Mouse (Mus musculus) heart, embryonic 15.5 days (tissue): Measurements from ENCODE around the gene Lmntd1. TPM values are rescaled to one million over a fixed set of nuclear protein-coding genes. Genes with fewer than 3 reads are reported as not detected.

Experiments
- ATAC-seq: fragments of 200-750 bp; cut with Nextera tagmentation; replicated peaks from 2 replicates; pipeline ENCODE4 v1.8.0; 2017; ENCODE audit warnings: low read depth, moderate TSS enrichment; ENCODE audit not compliant: insufficient number of reproducible peaks, insufficient read depth, low FRiP score
- H3K27ac ChIP-seq: fragments of 300-500 bp; sonication (generic); 2 replicates; pipeline ENCODE4 v1.5.1; 2015; ENCODE audit warnings: mild to moderate bottlenecking, inconsistent platforms
- H3K27me3 ChIP-seq: fragments of 300-500 bp; sonication (generic); 2 replicates; pipeline ENCODE4 v1.6.1; 2015; ENCODE audit warnings: inconsistent platforms
- H3K36me3 ChIP-seq: fragments of 300-500 bp; sonication (generic); 2 replicates; pipeline ENCODE4 v1.6.1; 2015; ENCODE audit warnings: mild to moderate bottlenecking, inconsistent platforms
- H3K4me1 ChIP-seq: fragments of 300-500 bp; sonication (generic); replicated peaks from 2 replicates; pipeline ENCODE4 v1.6.1; 2015; ENCODE audit warnings: inconsistent platforms
- H3K4me2 ChIP-seq: fragments of 300-500 bp; sonication (generic); 2 replicates; pipeline ENCODE4 v1.6.1; 2015; ENCODE audit warnings: inconsistent platforms, mild to moderate bottlenecking, moderate library complexity
- H3K4me3 ChIP-seq: fragments of 300-500 bp; sonication (generic); 2 replicates; pipeline ENCODE4 v1.5.1; 2015; ENCODE audit warnings: mild to moderate bottlenecking, inconsistent platforms
- H3K9ac ChIP-seq: fragments of 300-500 bp; sonication (generic); 2 replicates; pipeline ENCODE4 v1.6.1; 2015; ENCODE audit warnings: mild to moderate bottlenecking, inconsistent platforms
- H3K9me3 ChIP-seq: fragments of 300-500 bp; sonication (generic); replicated peaks from 2 replicates; pipeline ENCODE4 v1.6.1; 2016; ENCODE audit warnings: inconsistent platforms
- WGBS: fragments of 180-500 bp; shearing (Covaris S2); methylation state at CpG from one replicate; pipeline ENCODE4 v1.1.7; 2015; ENCODE audit warnings: mixed read lengths; 5-methylcytosine and 5-hydroxymethylcytosine counted together
- polyA plus RNA-seq: library from polyadenylated mRNA; unstranded; fragments of >200 nt; fragmentation: Nextera tagmentation; extraction: Ambion mirVana; gene quantifications from 2 replicates; pipeline ENCODE4 v1.2.1, GENCODE M21; 2015

Gene Lmntd1
- polyA plus RNA-seq, result 12.5 and 13.1 TPM in 2 replicates

DNA sequence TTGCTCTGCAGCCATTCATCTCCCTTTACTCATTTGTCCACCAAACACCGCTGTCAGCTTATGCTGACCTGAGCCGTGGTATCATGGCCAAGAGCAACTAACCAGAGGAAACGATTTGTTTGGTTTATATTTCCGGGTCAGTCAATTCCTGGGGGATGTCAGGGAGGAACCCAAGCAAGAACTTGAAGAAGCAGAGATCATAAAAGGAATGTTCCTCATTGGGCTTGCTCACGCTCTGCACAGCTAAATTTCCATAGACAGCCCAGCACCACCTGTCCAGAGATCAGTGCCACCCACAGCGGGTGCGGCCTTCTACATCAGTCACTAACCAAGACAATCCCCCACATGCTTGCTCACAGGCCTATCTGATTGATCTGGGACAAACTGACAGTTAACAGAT is at the start of gene Lmntd1:
Gene Lmntd1 (minus strand): TSS at position 101 of the 400 bp plus-strand sequence.
- WGBS, result 76% methylated on average over 7 of the region's 7 CpGs
- H3K27ac ChIP-seq, result no peak within 1 kb of the TSS
- no peak within 1 kb of the TSS for H3K4me3 ChIP-seq
- H3K4me2 ChIP-seq, result no peak within 1 kb of the TSS
- no peak for ATAC-seq
- no peaks in the 10 kb centered on the region for H3K27me3 ChIP-seq
- no peak within 1 kb of the TSS for H3K9ac ChIP-seq
- no peaks in the 10 kb centered on the region for H3K9me3 ChIP-seq
- H3K4me1 ChIP-seq, result peaks cover 9% of the 10 kb centered on the region
- no peaks in the 10 kb centered on the region for H3K36me3 ChIP-seq

DNA sequence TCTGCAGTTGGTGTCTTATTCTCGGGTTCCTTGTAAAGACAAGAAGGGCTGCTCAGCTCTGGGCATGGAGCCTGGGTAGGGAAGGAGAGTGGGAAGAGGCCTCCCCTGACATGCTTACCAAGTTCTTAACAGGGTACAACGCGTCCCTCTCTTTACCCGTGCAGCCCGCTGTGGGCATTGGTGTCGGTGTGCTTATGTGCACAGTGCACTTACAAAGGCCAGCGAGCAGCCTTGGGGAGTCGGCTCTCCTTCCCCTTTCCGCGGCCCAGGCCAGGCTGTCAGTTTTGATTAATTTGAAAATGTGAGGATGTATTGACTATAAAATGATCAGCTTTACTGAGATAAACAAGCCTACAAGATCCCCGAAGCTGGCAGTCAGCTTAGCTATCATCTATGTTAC is 46.8 kb upstream of the Lmntd1 start:
- H3K9me3 ChIP-seq, result no peaks in the 10 kb centered on the region; the same call in 1 of the 2 replicates
- no peak overlapping the region for H3K4me2 ChIP-seq
- no peaks in the 10 kb centered on the region for H3K27me3 ChIP-seq
- H3K27ac ChIP-seq, result no peak overlapping the region
- 81% methylated on average over 11 of the region's 11 CpGs for WGBS
- ATAC-seq, result no peak
- no peak overlapping the region for H3K4me3 ChIP-seq
- H3K4me1 ChIP-seq, result no peaks in the 10 kb centered on the region
- no peaks in the 10 kb centered on the region for H3K36me3 ChIP-seq
- no peak overlapping the region for H3K9ac ChIP-seq

DNA sequence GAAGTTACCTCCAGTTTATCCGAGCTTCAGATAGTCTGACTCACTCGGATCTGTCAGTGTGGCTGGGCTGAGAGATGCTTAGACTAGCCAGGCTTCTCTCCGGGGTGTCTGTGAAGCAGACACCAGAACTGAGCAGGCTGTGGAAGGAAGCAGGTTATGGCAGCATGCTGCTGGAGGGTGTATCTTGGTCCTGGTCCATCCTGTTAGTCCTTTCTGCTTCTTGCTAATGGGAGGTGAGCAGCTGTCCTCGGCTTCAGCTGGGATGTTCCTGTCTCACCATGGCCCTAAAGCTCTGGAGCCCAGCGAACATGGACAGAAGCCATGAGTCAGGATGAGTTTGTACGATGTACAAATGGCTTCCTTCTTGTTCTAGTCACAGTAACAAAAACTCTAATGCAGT is 45.0 kb upstream of the Lmntd1 start:
- WGBS, result 56% methylated on average over 6 of the region's 6 CpGs
- no peak overlapping the region for H3K27ac ChIP-seq
- no peak overlapping the region for H3K4me3 ChIP-seq
- no peak overlapping the region for H3K4me2 ChIP-seq
- no peaks in the 10 kb centered on the region; the same call in 1 of the 2 replicates for H3K9me3 ChIP-seq
- no peaks in the 10 kb centered on the region for H3K4me1 ChIP-seq
- H3K36me3 ChIP-seq, result no peaks in the 10 kb centered on the region
- no peaks in the 10 kb centered on the region for H3K27me3 ChIP-seq
- H3K9ac ChIP-seq, result no peak overlapping the region
- no peak for ATAC-seq

DNA sequence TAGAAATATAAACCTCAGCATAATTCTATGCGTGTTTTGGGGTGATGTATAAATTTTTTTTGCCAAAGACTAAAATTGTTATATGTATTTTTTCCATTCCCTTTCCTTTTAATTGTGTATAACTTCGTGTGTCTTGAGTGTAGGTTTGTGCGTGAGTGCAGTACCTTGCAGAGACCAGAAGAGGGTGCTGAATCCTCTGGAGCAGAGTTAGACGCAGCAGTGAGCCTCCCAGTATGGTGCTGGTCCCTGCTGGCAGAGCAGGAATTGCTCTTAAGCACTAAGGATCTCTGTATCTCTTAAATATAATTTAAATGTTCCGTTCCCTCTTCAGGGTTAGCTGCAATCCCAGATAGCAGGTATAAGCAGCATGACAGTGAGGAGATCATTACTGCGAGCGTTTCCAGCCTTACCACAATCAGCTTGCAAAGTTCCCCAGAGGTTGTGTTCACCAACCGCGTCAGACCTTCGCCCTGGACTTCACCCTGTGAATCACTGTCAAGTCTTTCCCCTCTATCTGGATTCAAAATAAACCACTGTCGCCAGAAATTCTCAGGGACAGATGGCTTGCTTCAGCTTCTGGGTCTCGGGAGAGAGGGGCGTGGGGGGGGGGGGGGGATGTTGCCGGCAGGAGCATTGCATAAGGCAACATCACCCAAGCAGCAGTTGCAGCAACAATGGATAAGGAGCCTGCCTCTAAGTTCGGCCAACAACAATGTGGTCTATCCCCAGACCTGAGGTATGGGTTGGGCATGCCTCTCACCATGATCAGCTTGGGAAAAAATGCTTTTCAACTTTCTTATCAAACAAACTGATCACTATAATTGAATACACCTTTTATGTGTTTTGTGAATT is 42.8 kb upstream of the Lmntd1 start:
- H3K27me3 ChIP-seq, result no peaks in the 10 kb centered on the region
- no peaks in the 10 kb centered on the region; the same call in 1 of the 2 replicates for H3K9me3 ChIP-seq
- H3K4me1 ChIP-seq, result no peaks in the 10 kb centered on the region
- H3K4me3 ChIP-seq, result no peak overlapping the region
- H3K4me2 ChIP-seq, result no peak overlapping the region
- H3K27ac ChIP-seq, result no peak overlapping the region
- no peaks in the 10 kb centered on the region for H3K36me3 ChIP-seq
- ATAC-seq, result no peak
- 70% methylated on average over 15 of the region's 15 CpGs for WGBS
- no peak overlapping the region for H3K9ac ChIP-seq

DNA sequence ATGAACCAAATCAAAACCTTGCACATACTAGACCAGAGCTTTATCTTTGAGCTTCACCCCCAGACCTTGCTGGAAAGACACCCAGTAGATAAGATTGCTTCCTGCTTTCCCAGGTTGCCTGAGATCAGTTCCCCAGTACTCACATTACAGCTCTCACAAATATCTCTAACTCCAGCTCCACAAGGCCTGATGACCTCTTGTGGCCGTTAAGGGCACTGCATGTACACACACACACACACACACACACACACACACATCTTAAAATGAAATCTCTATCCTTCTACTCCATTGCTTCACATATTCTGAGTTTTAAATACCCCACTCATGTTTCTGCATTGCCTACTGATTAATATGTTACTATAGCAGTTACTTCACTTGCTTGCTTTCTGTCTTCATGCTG is 41.6 kb upstream of the Lmntd1 start:
- 93% methylated on average over 1 of the region's 1 CpGs for WGBS

DNA sequence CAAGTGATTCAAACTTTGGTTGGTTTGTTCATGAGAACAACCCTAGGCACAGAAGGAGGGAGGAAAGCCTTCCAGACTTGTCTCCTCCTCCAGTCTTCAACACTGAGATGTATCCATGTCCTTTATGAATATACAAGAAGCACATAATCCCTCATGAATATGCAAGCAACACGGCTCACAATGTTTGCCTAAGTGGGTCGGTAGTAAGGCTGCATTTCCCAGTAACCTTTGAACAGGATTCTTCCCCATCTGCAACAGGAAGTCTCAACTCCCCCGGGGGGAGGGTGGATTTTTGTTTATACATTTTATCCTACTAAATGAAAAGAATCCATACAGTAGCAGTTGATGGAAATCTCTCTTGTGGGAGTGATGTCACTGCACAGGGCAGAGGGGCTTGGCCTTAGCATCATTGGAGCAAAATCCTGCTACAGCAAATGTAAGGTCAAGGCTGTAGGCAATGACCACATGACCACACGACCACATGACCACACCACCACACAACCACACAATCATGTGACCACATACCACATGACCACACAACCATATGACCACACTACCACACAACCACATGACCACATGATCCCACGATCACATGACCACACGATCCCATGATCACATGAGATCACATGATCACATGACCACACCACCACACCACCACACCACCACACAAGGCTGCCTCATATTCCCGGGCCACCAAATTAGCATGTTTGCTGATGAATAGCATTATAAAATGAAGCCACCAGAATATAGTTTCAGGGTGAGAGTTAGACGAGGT is 40.1 kb upstream of the Lmntd1 start:
- Histone ChIP-seq H3K4me3 (no peak overlapping the region), H3K36me3 (no peaks in the 10 kb centered on the region), H3K27ac (no peak overlapping the region), H3K27me3 (no peaks in the 10 kb centered on the region), H3K4me1 (no peaks in the 10 kb centered on the region), H3K9ac (no peak overlapping the region), H3K4me2 (no peak overlapping the region), H3K9me3 (no peaks in the 10 kb centered on the region; the same call in 1 of the 2 replicates)
- ATAC-seq, result no peak
- 77% methylated on average over 8 of the region's 8 CpGs for WGBS

More for the DNA sequence above, 41.6 kb upstream of the Lmntd1 start:
- no peak for ATAC-seq
- no peak overlapping the region for H3K4me2 ChIP-seq
- no peaks in the 10 kb centered on the region; the same call in 1 of the 2 replicates for H3K9me3 ChIP-seq
- H3K4me1 ChIP-seq, result no peaks in the 10 kb centered on the region
- no peak overlapping the region for H3K4me3 ChIP-seq
- H3K36me3 ChIP-seq, result no peaks in the 10 kb centered on the region
- H3K27ac ChIP-seq, result no peak overlapping the region
- H3K9ac ChIP-seq, result no peak overlapping the region
- H3K27me3 ChIP-seq, result no peaks in the 10 kb centered on the region

DNA sequence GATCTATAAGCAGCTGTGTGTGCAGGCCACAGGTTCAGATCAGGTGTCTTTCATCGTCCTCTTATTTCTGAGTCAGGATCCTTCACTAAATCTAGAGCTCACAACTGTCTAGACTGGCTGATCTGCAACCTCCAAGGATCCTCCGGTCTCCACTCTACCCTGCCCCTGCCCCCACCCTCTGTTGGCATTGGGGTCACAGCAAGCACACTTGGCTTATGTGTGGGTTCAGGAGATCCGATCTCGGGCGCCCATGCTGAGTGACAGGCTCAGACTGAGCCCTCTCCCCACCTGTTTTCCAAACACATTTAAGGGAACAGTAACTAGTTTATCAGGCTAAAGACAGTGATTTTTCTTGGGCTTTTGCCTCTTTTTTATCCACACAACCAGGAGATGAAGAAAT is 39.5 kb upstream of the Lmntd1 start:
- H3K4me1 ChIP-seq, result no peaks in the 10 kb centered on the region
- H3K27ac ChIP-seq, result no peak overlapping the region
- 79% methylated on average over 5 of the region's 5 CpGs for WGBS
- no peaks in the 10 kb centered on the region for H3K27me3 ChIP-seq
- H3K4me3 ChIP-seq, result no peak overlapping the region
- H3K36me3 ChIP-seq, result no peaks in the 10 kb centered on the region
- no peak overlapping the region for H3K4me2 ChIP-seq
- no peaks in the 10 kb centered on the region; the same call in 1 of the 2 replicates for H3K9me3 ChIP-seq
- no peak for ATAC-seq
- no peak overlapping the region for H3K9ac ChIP-seq

DNA sequence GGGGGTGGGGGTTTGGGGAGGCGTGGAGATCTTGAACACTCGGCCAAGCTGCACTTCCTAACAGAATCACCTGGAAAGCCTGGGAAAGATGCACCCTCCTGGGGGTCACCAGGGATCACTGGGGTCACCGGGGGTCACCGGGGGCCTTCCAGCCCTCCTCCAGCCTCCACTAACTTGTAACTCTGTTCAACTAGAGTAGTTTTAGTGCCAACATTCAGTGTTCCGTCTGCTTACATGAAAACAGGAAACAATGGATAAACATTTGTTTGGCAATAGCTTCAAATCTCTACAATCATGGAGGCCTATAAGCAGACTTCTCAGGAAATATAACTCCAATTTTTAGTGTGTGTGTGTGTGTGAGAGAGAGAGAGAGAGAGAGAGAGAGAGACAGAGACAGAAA is 38.9 kb upstream of the Lmntd1 start:
- Histone ChIP-seq H3K4me1 (no peaks in the 10 kb centered on the region), H3K4me2 (no peak overlapping the region), H3K9ac (no peak overlapping the region), H3K4me3 (no peak overlapping the region), H3K27ac (no peak overlapping the region), H3K27me3 (no peaks in the 10 kb centered on the region), H3K9me3 (no peaks in the 10 kb centered on the region; the same call in 1 of the 2 replicates), H3K36me3 (no peaks in the 10 kb centered on the region)
- no peak for ATAC-seq
- WGBS, result 80% methylated on average over 5 of the region's 5 CpGs

DNA sequence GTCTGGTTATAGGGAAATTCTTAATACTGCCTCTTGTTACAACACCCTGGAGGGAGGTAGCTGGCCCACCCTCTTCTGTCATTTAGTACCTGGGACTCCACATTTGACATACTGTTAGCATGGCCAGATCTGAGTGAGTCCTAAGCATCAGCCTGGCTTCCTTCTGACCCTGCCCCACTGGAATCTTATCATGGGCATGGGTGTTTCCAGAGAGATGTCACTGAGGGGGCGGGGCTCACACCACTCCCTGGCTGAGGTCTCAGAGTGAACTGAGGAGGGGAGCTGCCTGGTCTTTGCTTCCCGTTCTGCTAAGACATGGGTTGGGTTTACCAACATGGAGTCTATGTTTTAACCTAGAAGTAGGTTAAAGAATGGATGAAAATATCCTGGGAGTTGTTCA is 37.9 kb upstream of the Lmntd1 start:
- H3K9ac ChIP-seq, result no peak overlapping the region
- no peak overlapping the region for H3K4me2 ChIP-seq
- H3K27me3 ChIP-seq, result no peaks in the 10 kb centered on the region
- WGBS, result 56% methylated on average over 2 of the region's 2 CpGs
- H3K4me1 ChIP-seq, result no peaks in the 10 kb centered on the region
- no peak overlapping the region for H3K27ac ChIP-seq
- no peaks in the 10 kb centered on the region for H3K36me3 ChIP-seq
- H3K9me3 ChIP-seq, result no peaks in the 10 kb centered on the region; the same call in 1 of the 2 replicates
- no peak for ATAC-seq
- no peak overlapping the region for H3K4me3 ChIP-seq

DNA sequence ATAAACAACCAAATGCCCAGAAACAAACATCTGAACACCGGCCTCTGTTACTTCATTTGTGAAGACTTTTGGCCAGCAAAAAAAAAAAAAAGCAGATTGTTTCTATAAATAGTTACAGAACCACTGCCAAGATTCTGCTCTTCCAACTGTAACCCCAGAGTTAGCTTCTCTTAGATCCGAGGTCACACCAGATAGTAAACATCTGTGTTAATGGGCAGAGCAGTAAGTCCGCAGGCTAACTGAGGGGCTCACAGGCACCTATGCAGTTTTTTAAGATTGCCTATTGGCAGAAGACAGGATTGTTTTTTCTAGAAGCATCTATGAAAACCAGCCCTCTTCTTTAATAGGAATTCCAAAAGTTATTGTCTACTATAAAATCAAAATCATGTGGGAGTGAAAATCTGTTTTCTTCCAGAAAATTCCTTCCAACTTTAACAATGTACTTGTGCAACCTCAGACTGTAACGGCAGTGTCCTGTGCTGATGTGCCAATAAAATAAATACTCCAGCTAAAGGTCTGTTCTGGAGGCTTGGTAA is 26.9 kb upstream of the Lmntd1 start:
- 48% methylated on average over 4 of the region's 4 CpGs for WGBS

DNA sequence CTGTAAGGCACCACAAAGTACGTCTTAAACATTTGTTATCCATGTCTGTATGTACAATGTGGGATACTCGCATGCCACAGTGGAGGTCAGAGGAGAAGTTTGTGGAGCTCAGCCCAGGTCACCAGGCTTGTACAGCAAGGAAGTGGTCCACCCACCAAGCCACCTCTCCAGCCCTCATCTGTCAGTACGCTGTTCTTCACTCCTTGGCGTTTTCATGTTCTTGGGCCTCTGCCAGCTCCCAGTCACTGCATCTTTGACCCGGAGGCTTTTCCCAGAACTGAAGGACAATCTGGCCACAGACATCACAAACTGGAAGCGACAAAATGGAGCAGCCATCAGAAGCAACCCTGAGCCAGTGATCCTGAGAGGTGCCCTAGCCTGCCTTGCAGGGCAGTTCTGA is 24.1 kb upstream of the Lmntd1 start:
- Histone ChIP-seq H3K9ac (no peak overlapping the region), H3K4me2 (no peak overlapping the region), H3K4me3 (no peak overlapping the region), H3K9me3 (no peaks in the 10 kb centered on the region; the same call in 1 of the 2 replicates), H3K27me3 (no peaks in the 10 kb centered on the region), H3K36me3 (no peaks in the 10 kb centered on the region), H3K27ac (no peak overlapping the region), H3K4me1 (peaks cover 10% of the 10 kb centered on the region)
- ATAC-seq, result peak; percentile 50; the same call in 1 of the 2 replicates
- WGBS, result 30% methylated on average over 6 of the region's 6 CpGs

More for the DNA sequence above, 26.9 kb upstream of the Lmntd1 start:
- H3K9ac ChIP-seq, result no peak overlapping the region
- H3K4me2 ChIP-seq, result no peak overlapping the region
- H3K27me3 ChIP-seq, result no peaks in the 10 kb centered on the region
- no peak overlapping the region for H3K4me3 ChIP-seq
- ATAC-seq, result no peak
- H3K4me1 ChIP-seq, result peaks cover 10% of the 10 kb centered on the region
- H3K9me3 ChIP-seq, result no peaks in the 10 kb centered on the region; the same call in 1 of the 2 replicates
- no peaks in the 10 kb centered on the region for H3K36me3 ChIP-seq
- H3K27ac ChIP-seq, result no peak overlapping the region
